Mouse (Mus musculus) lung, postnatal 0 days (tissue): ENCODE data around the gene Enam. TPM values are rescaled to one million over a fixed set of nuclear protein-coding genes. Genes with fewer than 3 reads are reported as not detected.

Source experiments
- ATAC-seq: fragments of 200-750 bp; cut with Nextera tagmentation; 2 replicates; pipeline ENCODE4 v1.8.0; 2017; ENCODE audit warnings: moderate library complexity
- DNase-seq: peaks from one replicate; pipeline ENCODE4 v3.0.0-alpha.2; 2016; ENCODE audit warnings: low spot score
- H3K27ac ChIP-seq: fragments of 300-500 bp; sonication (generic); 2 replicates; pipeline ENCODE4 v1.5.1; 2014; ENCODE audit warnings: antibody characterized with exemption, mild to moderate bottlenecking, low read length, mixed read lengths
- H3K27me3 ChIP-seq: fragments of 300-500 bp; sonication (generic); replicated peaks from 2 replicates; pipeline ENCODE4 v1.6.1; 2014; ENCODE audit warnings: low read length, mixed read lengths; ENCODE audit not compliant: insufficient read depth
- H3K36me3 ChIP-seq: fragments of 300-500 bp; sonication (generic); 2 replicates; pipeline ENCODE4 v1.6.1; 2014; ENCODE audit warnings: low read length, mixed read lengths; ENCODE audit not compliant: insufficient read depth
- H3K4me1 ChIP-seq: fragments of 300-500 bp; sonication (generic); 2 replicates; pipeline ENCODE4 v1.6.1; 2014; ENCODE audit warnings: antibody characterized with exemption, low read depth, low read length, mixed read lengths; ENCODE audit not compliant: insufficient read depth
- H3K4me2 ChIP-seq: fragments of 300-500 bp; sonication (generic); replicated peaks from 2 replicates; pipeline ENCODE4 v1.6.1; 2014; ENCODE audit warnings: low read depth, mild to moderate bottlenecking, low read length, moderate library complexity, mixed read lengths
- H3K4me3 ChIP-seq: fragments of 300-500 bp; sonication (generic); 2 replicates; pipeline ENCODE4 v1.5.1; 2014; ENCODE audit warnings: low read depth, low read length
- H3K9ac ChIP-seq: fragments of 300-500 bp; sonication (generic); replicated peaks from 2 replicates; pipeline ENCODE4 v1.6.1; 2014; ENCODE audit warnings: low read depth, mild to moderate bottlenecking
- H3K9me3 ChIP-seq: fragments of 300-500 bp; sonication (generic); 2 replicates; pipeline ENCODE4 v1.6.1; 2016; ENCODE audit warnings: low read length, mixed read lengths
- CTCF ChIP-seq: IDR thresholded peaks from 2 replicates; pipeline ENCODE4 v1.5.1; 2016; ENCODE audit warnings: antibody characterized with exemption, mild to moderate bottlenecking
- EP300 ChIP-seq: IDR thresholded peaks from 2 replicates; pipeline ENCODE4 v1.6.1; 2016; ENCODE audit warnings: antibody characterized with exemption, mild to moderate bottlenecking, control low read depth
- WGBS: fragments of 180-500 bp; shearing (Covaris S2); extraction: QIAGEN DNeasy Blood & Tissue Kit; methylation state at CpG from one replicate; pipeline ENCODE4 v1.1.7; 2014; 5-methylcytosine and 5-hydroxymethylcytosine counted together
- polyA plus RNA-seq: library from polyadenylated mRNA; unstranded; fragments of >200 nt; fragmentation: Nextera tagmentation; extraction: Ambion mirVana; gene quantifications from 2 replicates; pipeline ENCODE4 v1.2.1, GENCODE M21; 2015

Enam gene
- polyA plus RNA-seq = not detected in 2 replicates

DNA sequence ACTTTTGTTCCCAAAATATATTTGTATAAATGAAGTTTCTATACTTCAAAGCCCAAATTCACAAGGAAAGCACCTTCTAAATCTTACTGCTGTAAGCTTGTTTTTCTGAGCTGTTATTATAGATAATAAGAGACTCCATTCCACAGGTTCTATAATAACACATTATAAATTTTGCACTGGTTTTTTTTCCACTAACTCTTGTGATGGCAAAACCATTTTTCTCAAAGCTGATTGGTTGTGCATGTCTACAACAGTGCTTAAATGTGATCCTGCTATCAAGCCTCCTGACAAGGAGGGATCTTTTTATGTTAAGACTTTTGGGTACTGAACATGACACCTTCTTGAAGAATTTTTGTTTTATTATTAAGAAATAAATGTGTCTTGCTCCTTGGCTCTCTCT is at the start of gene Enam:
Gene Enam (plus strand): TSS at position 301 of the 400 bp plus-strand sequence.
- Histone ChIP-seq H3K36me3 (no peaks in the 10 kb centered on the region), H3K4me2 (no peak within 1 kb of the TSS), H3K9me3 (no peaks in the 10 kb centered on the region), H3K27me3 (no peaks in the 10 kb centered on the region), H3K4me3 (no peak within 1 kb of the TSS), H3K4me1 (no peaks in the 10 kb centered on the region), H3K9ac (no peak within 1 kb of the TSS), H3K27ac (no peak within 1 kb of the TSS)
- no peak for TF ChIP-seq CTCF
- TF ChIP-seq EP300 = no peak
- ATAC-seq (no peak), DNase-seq (no peak)

DNA sequence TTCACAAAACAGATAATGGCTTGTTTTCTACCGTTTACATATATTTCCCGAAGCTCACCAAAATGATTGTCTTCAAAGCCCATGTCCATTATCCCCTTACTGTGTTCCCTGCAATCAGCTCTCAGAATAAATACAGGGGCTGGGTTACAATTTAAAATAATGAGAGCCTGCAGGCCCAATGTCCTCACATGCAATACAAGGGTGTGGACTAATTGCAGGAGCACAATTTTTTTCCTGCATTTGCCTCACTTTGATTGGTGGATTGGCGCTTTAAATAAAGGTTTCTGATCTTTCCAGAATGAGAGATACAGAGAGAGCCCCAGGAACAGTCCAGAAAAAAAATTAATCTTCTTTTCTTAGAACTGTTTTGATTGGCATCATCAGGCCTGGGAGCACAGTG is 32.1 kb upstream of the Enam start, which contains the start of gene Ambn:
Gene Ambn (plus strand): TSS at position 301 of the 400 bp plus-strand sequence.
- WGBS = 79% methylated on average over 3 of the region's 3 CpGs
- DNase-seq = no peak
- no peak within 1 kb of the TSS for H3K9ac ChIP-seq

DNA sequence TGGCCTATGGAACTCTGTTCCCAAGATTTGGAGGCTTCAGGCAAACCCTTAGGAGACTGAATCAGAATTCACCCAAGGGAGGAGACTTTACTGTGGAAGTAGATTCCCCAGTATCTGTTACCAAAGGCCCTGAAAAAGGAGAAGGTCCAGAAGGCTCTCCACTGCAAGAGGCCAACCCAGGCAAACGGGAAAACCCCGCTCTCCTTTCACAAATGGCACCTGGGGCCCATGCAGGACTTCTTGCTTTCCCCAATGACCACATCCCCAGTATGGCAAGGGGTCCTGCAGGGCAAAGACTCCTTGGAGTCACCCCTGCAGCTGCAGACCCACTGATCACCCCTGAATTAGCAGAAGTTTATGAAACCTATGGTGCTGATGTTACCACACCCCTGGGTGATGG is 20.3 kb upstream of the Enam start:
- H3K27me3 ChIP-seq = no peaks in the 10 kb centered on the region
- no peaks in the 10 kb centered on the region for H3K9me3 ChIP-seq
- TF ChIP-seq EP300 (no peak), CTCF (no peak)
- H3K4me2 ChIP-seq = no peak overlapping the region
- ATAC-seq (no peak), DNase-seq (no peak)
- H3K36me3 ChIP-seq = no peaks in the 10 kb centered on the region
- H3K4me3 ChIP-seq = no peak overlapping the region
- no peak overlapping the region for H3K27ac ChIP-seq
- no peaks in the 10 kb centered on the region for H3K4me1 ChIP-seq
- WGBS = 78% methylated on average over 2 of the region's 2 CpGs
- no peak overlapping the region for H3K9ac ChIP-seq

More for the DNA sequence above, 32.1 kb upstream of the Enam start, which contains the start of gene Ambn:
- no peaks in the 10 kb centered on the region for H3K9me3 ChIP-seq
- no peaks in the 10 kb centered on the region for H3K36me3 ChIP-seq
- no peaks in the 10 kb centered on the region for H3K4me1 ChIP-seq
- TF ChIP-seq CTCF (no peak), EP300 (no peak)
- H3K27me3 ChIP-seq = no peaks in the 10 kb centered on the region
- no peak within 1 kb of the TSS for H3K4me2 ChIP-seq
- no peak within 1 kb of the TSS for H3K4me3 ChIP-seq
- H3K27ac ChIP-seq = no peak within 1 kb of the TSS
- no peak for ATAC-seq

DNA sequence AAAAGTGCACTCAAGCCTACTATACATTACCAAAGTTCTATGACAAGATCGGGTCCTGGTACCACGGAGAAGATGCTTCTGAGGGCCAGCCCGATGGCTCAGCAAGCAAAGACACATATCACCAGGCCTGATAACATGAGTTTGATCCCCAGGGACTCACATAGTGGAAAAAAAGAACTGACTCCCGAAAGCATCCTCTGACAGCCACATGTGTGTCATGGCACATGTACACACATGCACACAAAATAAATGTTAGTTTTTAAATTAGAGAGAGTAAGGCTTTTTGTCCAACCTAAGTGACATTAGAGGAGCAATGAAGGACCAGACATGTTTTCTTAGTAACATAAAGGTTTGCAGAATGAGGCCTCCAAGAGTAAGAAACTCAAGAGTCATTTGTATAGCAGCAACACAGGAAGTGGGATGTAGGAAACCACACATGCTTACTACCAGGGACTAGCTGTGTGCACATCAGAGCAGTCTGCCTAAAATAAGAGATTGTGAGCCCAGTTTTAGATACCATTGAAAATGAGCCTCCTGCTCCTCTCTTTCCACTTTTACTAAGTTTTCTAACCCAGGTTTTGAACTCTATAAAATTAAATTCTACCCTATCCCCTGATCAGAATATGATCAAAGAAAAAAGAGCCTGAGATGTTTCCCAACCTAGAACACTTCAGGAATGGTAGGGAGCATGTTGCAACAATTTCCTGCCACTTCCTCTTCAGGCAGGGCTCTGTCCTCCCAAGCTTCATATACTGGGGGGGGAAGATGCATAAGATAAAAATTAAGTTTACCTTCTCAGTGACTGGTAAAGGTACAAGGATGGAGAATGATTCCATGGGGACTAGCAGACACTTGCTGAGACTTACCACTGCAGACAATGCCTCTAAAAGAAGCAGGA is 18.7 kb upstream of the Enam start:
- Histone ChIP-seq H3K9ac (no peak overlapping the region), H3K27me3 (no peaks in the 10 kb centered on the region), H3K9me3 (no peaks in the 10 kb centered on the region), H3K4me2 (no peak overlapping the region), H3K4me1 (no peaks in the 10 kb centered on the region), H3K4me3 (no peak overlapping the region), H3K36me3 (no peaks in the 10 kb centered on the region), H3K27ac (no peak overlapping the region)
- no peak for ATAC-seq
- 74% methylated on average over 4 of the region's 4 CpGs for WGBS
- no peak for DNase-seq
- TF ChIP-seq EP300 (no peak), CTCF (no peak)

DNA sequence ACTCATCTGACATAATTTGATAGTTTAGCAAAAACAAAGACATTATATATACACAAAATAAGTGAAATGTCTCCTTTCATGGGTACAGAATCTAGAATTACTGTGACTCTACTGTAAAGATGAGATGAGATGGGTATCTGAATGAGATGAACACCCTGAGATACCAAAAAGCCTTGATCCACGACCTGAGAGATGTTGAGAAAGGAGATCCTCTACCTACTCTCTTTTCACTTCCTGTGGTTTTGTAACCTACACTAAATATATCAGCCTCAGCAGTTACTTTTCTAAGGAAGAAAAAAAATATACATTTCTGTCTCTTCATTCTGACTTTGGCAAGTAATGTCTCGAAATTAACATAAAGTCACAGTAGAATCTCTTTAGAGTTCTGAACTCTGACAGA is 1.2 kb downstream of the Enam start:
- DNase-seq (no peak), ATAC-seq (no peak)
- Histone ChIP-seq H3K9ac (no peak overlapping the region), H3K4me1 (no peaks in the 10 kb centered on the region), H3K4me3 (no peak overlapping the region), H3K4me2 (no peak overlapping the region), H3K36me3 (no peaks in the 10 kb centered on the region), H3K27me3 (no peaks in the 10 kb centered on the region), H3K9me3 (no peaks in the 10 kb centered on the region), H3K27ac (no peak overlapping the region)
- TF ChIP-seq EP300 = no peak
- TF ChIP-seq CTCF = no peak
- 58% methylated on average over 2 of the region's 2 CpGs for WGBS

DNA sequence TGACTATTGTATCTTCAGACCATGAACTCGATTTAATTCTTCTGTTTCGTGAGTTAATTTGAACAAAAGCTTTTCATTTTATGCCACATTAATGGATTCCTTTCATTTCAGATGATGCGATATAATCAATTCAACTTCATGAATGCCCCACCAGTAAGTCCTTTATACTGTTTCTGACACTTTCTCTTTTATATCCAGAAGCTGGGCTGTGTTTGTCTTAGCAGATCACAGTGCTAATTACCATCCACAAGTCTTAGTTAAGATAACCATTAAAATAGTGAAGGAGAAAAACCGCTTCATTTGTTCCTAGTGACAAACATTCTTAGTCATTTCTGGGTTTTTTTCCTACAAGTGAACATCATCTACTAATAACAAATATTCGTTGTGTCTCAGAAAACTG is 3.3 kb downstream of the Enam start:
- 76% methylated on average over 5 of the region's 5 CpGs for WGBS
- no peak for ATAC-seq

More for the DNA sequence above, 3.3 kb downstream of the Enam start:
- Histone ChIP-seq H3K4me1 (no peaks in the 10 kb centered on the region), H3K27me3 (no peaks in the 10 kb centered on the region), H3K9ac (no peak overlapping the region), H3K36me3 (no peaks in the 10 kb centered on the region), H3K4me2 (no peak overlapping the region), H3K9me3 (no peaks in the 10 kb centered on the region), H3K4me3 (no peak overlapping the region), H3K27ac (no peak overlapping the region)
- no peak for TF ChIP-seq CTCF
- no peak for TF ChIP-seq EP300
- DNase-seq = no peak
